Mouse (Mus musculus) ovary, postnatal 14 days (tissue): ENCODE results near the gene Rab11fip2.

Experiments
- DNase-seq: peaks from one replicate; pipeline ENCODE4 v3.0.0; 2022; ENCODE audit warnings: low spot score

Gene Rab11fip2

GRCm38 (mm10) chr19:59943322-59943871, at the start of gene Rab11fip2:
Gene Rab11fip2 (minus strand): TSS chr19:59943654.
- DNase-seq, result peak; percentile 81

DNA sequence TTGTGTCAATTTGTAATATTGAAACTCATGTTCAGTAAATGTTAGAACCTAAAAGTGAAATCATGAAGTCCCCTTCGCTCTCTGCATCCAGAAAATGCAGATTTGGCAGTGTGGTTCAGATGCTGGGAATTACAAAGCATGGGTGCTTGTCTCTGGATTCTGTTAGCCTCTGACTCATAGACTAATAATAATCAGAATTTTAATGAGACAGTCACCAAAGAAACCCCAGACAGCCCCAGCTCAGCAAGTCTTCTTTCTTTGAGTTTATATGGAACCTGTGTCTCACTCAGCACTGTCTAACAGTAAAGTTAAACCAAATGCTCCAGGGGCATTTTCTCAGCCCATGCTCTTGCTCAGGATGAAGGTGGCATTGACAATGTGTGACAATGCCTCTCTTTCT, 38.1 kb upstream of the Rab11fip2 start:
- no peak for DNase-seq

GRCm38 (mm10) chr19:59954936-59955335, 11.5 kb upstream of the Rab11fip2 start:
- no peak for DNase-seq

DNA sequence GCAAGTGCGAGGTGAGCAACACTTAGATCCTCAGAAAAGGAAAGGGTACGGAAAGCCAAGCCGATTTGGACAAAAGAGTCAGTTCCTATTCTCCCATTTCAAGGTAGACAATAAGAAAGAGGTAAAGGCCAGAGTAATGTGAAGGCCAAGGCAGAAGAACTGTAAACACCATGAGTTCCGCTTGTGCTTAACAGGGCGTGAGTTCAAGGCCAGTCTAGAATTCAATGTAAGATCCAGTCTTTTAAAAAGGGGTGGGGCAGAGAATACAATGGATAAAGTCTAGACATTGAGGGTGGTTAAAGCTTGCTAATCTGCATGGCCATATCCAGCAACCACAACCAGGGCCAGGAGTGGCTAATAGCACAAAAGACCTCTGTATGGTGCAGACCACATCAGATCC, 6.3 kb upstream of the Rab11fip2 start:
- DNase-seq, result no peak

GRCm38 (mm10) chr19:59942716-59943321, 635 bp downstream of the Rab11fip2 start:
- DNase-seq, result no peak

DNA sequence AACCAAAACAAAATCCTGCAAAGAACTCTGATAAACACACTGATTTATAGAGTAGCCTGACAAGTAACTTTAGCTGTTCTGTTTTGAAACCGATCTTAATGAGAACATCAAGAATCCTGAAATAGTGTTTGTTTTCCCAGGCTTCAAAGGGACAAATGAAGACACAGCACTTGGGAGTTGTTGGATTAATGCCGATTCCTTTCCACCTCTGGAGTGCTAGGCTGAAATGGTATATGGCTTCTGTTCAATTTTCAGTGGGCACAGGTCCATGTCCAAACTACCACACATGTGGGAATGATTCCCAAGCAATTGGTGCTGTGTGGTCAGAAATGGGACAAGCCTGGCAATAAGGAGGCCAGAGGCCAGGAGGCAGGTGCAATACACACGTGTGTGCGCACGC, 3.7 kb downstream of the Rab11fip2 start:
- DNase-seq, result peak; percentile 51

DNA sequence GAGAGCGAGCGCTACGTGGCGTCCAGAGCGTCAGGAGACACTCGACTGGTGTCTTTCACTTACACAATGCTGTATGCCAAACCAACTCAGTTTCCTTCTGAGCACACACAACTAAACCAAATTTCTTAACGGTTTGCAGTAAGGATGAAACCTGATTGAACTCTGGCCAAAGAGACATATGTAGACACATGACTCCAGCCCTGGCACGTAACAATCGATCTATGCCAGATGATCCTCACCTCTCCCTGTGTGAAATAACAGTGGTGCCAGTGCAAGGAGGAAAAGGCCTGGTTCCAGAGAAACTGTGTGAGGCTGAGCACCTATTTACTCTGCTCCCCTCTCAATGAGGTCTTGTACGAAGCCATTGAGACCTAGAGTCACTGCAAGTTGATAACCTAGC, 11.4 kb downstream of the Rab11fip2 start:
- DNase-seq, result no peak

DNA sequence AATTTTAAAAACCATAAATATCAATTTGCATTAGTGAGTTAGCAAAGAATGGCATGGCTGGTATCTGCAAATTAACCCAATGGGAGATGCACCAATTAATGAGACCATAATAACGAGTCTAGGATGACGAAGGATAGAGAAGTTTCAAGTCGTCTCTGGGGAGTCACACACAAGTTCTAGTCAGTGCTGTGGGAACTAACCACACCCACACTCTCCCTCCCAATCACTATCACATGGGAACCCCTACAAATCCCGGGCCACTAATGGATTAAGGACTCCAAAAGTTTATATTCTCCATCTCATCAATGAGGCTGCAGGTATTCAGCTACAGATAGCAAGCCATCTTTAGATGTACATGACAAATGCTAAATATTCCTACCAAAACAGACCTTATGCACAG, 14.8 kb downstream of the Rab11fip2 start:
- DNase-seq, result no peak

DNA sequence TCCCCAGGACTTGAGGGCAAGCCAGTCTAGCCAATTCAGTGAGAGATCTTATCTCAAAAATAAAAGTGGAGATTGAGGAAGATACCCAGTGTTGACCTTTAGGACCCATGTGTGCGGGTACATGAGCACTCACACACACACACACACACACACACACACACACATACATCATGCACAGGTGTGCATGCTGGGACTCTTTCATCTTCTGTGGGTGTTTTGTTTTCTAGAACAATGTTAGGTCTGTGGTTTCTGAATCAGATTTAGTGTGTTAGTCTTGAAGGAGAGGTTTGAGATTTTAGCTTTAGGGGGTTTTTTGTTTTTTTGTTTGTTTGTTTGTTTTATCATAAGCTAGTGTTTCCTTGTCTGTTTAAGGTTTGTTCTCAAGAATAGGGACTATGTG, 17.3 kb downstream of the Rab11fip2 start:
- DNase-seq, result no peak

GRCm38 (mm10) chr19:59920846-59921245, 22.6 kb downstream of the Rab11fip2 start:
- no peak for DNase-seq

- DNase-seq, result no peak
Observed at GRCm38 (mm10) chr19:59917901-59918613, 25.4 kb downstream of the Rab11fip2 start.

DNA sequence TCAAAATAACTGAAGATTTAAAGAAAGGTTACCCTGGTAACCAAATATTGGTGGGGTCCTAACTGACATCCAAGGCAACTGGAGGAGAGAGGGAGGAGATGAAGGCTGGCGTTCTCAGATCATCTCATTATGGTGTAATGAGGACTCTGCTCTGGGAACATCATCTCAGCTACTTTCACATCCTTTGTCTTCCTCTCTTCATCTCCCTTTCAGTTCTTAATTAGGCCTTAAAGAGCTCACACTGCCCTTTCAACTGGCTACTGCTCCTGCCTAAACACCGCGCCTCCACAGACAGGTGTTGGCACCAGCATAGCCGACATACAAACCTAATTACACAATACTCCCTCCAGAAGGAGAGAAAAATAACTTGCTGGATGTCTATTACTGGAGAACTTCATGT, 31.9 kb downstream of the Rab11fip2 start:
- no peak for DNase-seq

DNA sequence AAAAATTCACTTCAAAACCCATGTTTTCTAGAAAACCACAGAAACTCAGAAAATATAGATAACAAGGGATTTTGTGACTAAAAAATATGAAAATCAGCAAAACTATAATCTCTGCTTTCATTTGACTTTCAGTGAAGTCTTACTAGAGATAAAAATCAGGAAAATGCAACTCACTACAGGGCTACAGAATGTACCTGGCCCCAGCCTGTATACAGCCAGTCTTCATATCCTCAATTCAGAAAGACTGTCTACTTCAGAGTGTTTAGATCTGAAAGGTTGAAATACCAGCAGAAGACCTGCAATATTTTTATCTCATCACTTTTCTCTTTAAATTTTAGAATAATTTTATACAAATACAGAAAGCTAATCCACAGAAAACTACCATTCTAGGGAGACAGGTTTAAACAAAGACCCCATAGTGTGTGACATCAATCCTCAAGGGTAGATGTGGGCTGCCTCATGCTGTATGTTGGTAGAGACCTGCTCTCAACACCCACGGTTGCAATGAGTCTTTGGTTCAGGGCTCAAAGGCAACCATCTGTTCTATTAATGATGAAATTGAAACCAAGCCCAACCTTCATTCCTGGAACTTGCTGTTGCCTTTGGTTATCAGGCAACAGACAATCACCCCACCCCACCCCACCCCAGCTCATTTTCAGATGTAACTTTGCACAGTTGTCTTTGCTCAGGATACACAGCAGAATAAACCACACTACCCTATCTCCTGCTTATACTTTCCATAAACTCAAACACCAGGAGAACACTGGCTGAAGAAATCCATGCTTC, 38.0 kb downstream of the Rab11fip2 start:
- no peak for DNase-seq

- no peak for DNase-seq
Observed at GRCm38 (mm10) chr19:59899965-59900364, 43.5 kb downstream of the Rab11fip2 start.

GRCm38 (mm10) chr19:59898301-59898700, 45.2 kb downstream of the Rab11fip2 start:
- no peak for DNase-seq

- no peak for DNase-seq
Observed at GRCm38 (mm10) chr19:59889383-59889782, 54.1 kb downstream of the Rab11fip2 start.

- DNase-seq, result no peak
Observed at GRCm38 (mm10) chr19:59888846-59889245, 54.6 kb downstream of the Rab11fip2 start.

- no peak for DNase-seq
Observed at GRCm38 (mm10) chr19:59887866-59888265, 55.6 kb downstream of the Rab11fip2 start.

DNA sequence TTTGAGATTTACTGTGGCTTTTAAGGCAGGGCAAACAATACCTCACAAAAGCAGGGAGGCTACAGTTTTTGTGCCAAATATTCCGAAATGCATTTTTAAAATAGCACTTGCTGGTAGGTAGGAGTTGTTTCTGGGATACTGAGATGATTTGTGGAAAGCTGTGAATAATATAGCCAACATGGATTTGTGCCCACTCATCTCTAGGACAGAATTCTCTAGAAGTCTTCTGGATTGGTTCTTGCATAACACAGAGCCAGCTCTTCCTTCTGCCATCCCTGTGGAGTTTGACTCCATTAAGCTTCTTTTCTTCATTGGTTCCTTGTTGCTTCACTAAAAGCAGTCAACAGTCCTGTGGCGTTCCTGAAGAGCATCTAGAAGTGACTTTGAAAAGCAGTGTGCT, 58.2 kb downstream of the Rab11fip2 start:
- DNase-seq, result no peak

DNA sequence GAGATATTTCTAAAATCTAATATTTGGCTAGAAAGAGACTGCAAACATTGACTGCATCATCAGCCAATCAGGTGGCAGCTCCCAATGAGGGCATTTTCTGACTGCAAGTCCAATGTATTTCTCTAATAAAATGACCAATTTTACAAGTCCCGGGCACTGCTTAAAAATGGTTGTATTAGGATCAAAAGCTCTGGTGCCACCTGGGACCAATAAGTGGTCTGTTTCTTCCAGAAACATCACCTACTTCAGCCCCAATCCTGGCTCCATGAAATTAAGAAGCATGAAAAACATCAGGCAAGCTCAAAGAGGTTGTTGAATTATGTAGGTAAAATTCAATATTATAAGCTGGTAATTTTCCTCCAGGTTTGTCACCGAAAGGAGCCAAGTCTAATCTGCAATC, 66.2 kb downstream of the Rab11fip2 start:
- DNase-seq, result no peak

GRCm38 (mm10) chr19:59866666-59867065, 76.8 kb downstream of the Rab11fip2 start:
- no peak for DNase-seq

- no peak for DNase-seq
Observed at GRCm38 (mm10) chr19:59862423-59862822, 81.0 kb downstream of the Rab11fip2 start.

DNA sequence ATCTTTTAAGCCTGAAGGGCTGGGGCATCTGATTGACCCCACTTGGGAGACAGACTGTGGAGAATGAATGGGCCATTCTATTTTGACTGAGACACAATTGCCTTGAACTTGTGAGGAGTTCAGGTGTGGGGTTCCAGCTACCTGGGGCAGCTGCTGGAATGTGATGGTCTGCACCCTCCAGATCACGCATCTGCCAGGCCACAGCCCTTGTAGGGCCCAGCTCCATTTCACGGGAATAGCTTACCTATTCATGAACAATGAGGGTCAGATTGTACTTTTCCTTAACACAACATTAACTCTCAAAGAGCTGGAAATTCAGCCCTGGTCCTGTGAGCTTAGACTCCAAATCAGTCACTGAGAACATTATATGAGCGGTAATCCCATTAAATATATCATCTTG, 82.7 kb downstream of the Rab11fip2 start:
- DNase-seq, result no peak
